Mouse (Mus musculus) thymus, adult 2 months (tissue): ENCODE results near the gene 2010003K11Rik.

Experiments
- CTCF ChIP-seq: fragments of 200-500 bp; IDR thresholded peaks from 2 replicates; pipeline ENCODE4 v1.5.1; 2012; ENCODE audit warnings: mild to moderate bottlenecking, control low read depth, low read length, moderate library complexity, borderline replicate concordance; ENCODE audit not compliant: control insufficient read depth, poor library complexity, insufficient read depth; ENCODE audit errors: extremely low read depth
- POLR2A ChIP-seq: fragments of 200-500 bp; IDR thresholded peaks from 2 replicates; pipeline ENCODE4 v1.6.1; 2012; ENCODE audit warnings: mild to moderate bottlenecking, low read length, control low read depth, moderate library complexity; ENCODE audit not compliant: control insufficient read depth, poor library complexity, insufficient read depth; ENCODE audit errors: extremely low read depth

DNA sequence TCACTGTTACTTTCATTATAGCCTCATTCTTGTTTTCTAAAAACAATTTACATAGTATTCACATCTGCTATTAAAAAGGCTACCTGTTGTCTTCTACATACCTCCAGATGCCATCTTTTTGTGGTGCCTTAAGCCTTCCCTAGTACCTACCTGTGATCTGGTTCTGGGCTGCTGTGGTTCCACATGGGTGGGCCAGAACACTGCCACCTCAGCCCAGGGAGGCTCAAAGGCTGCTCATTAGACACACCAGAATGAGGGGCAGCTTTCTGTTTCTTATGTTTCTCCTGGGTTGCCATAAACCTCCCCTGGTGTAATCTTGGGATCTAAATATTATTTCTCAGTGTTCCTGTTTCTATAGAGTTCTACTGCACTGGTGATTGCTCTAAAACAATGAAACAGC is 43.7 kb upstream of the 2010003K11Rik start:
- TF ChIP-seq CTCF (no peak), POLR2A (no peak)
